Mouse (Mus musculus): ENCODE results near the gene Zgpat. TPM values are rescaled to one million over a fixed set of nuclear protein-coding genes. Genes with fewer than 3 reads are reported as not detected.

Zgpat gene
- polyA plus RNA-seq, 1 experiment from 2014 or later, result 50.5 TPM

DNA sequence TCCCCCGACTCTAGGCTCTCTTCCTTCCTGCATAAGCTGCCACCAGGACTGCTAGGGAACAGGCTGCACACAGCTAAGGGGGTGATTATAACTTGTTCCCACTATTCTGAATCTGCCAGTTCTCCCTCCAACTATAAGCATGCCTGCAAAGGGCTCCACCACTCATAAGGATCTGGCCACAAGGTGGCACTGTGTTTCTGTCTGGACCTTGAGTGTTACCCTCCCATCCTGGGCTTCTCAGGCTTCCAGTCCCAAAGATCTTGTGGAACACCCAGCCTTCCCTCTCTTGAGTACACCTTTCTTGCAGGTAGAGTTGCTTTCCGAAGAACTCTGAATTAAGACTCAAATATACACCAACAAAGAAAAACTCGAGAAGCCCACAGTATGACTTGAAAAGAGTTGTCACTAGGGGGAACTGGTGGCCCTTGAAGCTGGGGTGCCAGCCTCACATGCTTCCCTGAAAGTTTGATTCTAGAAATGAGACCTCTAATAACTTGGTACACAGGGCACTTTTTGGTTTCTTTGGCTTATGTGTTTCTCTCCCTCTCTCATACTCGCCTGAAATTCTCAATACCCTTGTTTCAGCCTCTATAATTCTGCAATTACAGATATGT lies 28.0 kb downstream of the Zgpat start:
- H3K9ac ChIP-seq (replicated peaks; ENCODE audit: low read length), result no peak overlapping the region
- H3K27ac ChIP-seq (ENCODE audit: low read length), result no peak overlapping the region
- no peaks in the 10 kb centered on the region for H3K9me3 ChIP-seq (ENCODE audit: low read length)
- H3K4me3 ChIP-seq (ENCODE audit: low read length), result no peak overlapping the region
- 0 out of 2 replicates have a peak, but pooled peaks cover 3% of the 10 kb centered on the region for H3K4me1 ChIP-seq (ENCODE audit: insufficient read depth, low read length)
- ATAC-seq (ENCODE audit: low FRiP score, low TSS enrichment), result peak; percentile 80
- 34% methylated on average over 4 of the region's 4 CpGs for WGBS
- no peak overlapping the region for H3K4me2 ChIP-seq (replicated peaks; ENCODE audit: low read depth, low read length)
- H3K27me3 ChIP-seq (ENCODE audit: insufficient read depth, low read length), result no peaks in the 10 kb centered on the region
- peaks cover 20% of the 10 kb centered on the region for H3K36me3 ChIP-seq (ENCODE audit: insufficient read depth, low read length)

DNA sequence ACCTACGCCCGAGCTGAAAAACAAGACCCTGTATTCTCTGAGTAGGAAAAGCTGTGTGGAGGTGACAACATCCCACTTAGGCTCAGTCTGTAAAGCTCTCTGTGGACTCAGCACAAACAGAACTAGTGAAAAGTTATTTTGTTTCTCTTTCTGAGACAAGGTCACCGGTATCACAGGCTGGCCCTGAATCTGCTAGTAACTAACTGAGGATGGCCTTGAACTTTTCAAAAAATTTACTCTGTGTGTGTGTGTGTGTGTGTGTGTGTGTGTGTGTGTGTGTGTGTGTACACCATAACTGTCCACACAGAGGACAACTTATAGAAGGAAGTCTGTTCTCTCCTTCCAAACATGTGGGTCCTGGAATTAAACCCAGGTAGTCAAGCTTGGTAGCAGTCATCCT lies 29.4 kb downstream of the Zgpat start:
- Histone ChIP-seq H3K27ac (ENCODE audit: low read length) (no peak overlapping the region), H3K9me3 (ENCODE audit: low read length) (no peaks in the 10 kb centered on the region), H3K4me1 (ENCODE audit: insufficient read depth, low read length) (0 out of 2 replicates have a peak, but pooled peaks cover 3% of the 10 kb centered on the region), H3K9ac (replicated peaks; ENCODE audit: low read length) (no peak overlapping the region), H3K4me2 (replicated peaks; ENCODE audit: low read depth, low read length) (no peak overlapping the region), H3K27me3 (ENCODE audit: insufficient read depth, low read length) (no peaks in the 10 kb centered on the region), H3K4me3 (ENCODE audit: low read length) (no peak overlapping the region), H3K36me3 (ENCODE audit: insufficient read depth, low read length) (peaks cover 19% of the 10 kb centered on the region)
- ATAC-seq (ENCODE audit: low FRiP score, low TSS enrichment), result no peak
- WGBS, result 90% methylated on average over 3 of the region's 3 CpGs

DNA sequence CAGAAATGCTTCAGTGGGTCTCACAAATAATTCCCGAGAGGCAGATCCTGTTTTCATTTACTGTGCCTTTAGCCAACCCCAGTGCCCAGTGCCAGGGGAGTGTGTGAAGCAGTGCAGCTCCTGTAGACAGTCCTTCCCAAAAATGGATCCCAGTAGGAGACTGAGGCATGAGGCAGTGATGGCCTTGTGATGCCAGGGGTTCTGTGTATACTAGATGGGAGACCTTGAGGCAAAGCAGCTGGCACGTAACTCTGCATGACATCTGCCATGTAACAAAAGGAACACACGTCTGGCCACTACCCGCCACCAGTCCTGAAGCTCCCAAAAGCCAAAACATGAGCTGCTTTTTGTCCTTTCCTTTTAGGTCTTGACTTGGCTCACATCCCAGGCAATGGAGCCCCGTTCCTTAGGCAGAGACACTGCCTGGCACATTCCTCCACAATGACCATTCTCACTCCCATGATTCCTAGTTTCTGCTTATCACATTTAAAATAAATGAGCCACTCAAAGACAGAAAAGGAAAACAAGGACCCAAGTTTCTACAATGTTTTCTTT lies 32.6 kb downstream of the Zgpat start:
- 0 out of 2 replicates have a peak, but pooled peaks cover 3% of the 10 kb centered on the region for H3K4me1 ChIP-seq (ENCODE audit: insufficient read depth, low read length)
- H3K9ac ChIP-seq (replicated peaks; ENCODE audit: low read length), result no peak overlapping the region
- H3K4me2 ChIP-seq (replicated peaks; ENCODE audit: low read depth, low read length), result no peak overlapping the region
- H3K36me3 ChIP-seq (ENCODE audit: insufficient read depth, low read length), result peaks cover 7% of the 10 kb centered on the region
- no peaks in the 10 kb centered on the region for H3K27me3 ChIP-seq (ENCODE audit: insufficient read depth, low read length)
- no peak for ATAC-seq (ENCODE audit: low FRiP score, low TSS enrichment)
- 66% methylated on average over 5 of the region's 5 CpGs for WGBS
- no peak overlapping the region for H3K4me3 ChIP-seq (ENCODE audit: low read length)
- H3K9me3 ChIP-seq (ENCODE audit: low read length), result no peaks in the 10 kb centered on the region
- H3K27ac ChIP-seq (ENCODE audit: low read length), result no peak overlapping the region

DNA sequence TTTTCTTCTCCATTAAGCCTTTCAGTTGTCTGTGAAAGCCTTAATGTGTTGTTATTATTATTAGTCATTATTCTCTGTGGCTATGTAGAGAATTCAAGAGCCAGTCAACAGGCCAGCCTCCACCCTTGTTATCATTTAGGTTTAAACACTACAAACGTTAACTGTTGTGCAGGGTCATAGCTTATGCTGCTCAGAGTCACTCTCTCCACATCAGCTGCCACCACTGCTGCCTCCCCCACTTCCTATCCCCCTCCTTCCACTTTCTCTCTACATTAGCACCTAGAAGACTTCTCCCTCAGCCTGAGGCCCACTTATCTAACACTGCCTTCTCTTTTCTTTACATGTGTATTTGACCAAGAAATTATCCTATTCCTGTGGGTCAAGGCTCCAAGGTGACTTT lies 36.8 kb downstream of the Zgpat start:
- H3K36me3 ChIP-seq (ENCODE audit: insufficient read depth, low read length), result no peaks in the 10 kb centered on the region
- 0 out of 2 replicates have a peak, but pooled peaks cover 3% of the 10 kb centered on the region for H3K4me1 ChIP-seq (ENCODE audit: insufficient read depth, low read length)
- H3K27me3 ChIP-seq (ENCODE audit: insufficient read depth, low read length), result no peaks in the 10 kb centered on the region
- H3K9ac ChIP-seq (replicated peaks; ENCODE audit: low read length), result no peak overlapping the region
- no peak for ATAC-seq (ENCODE audit: low FRiP score, low TSS enrichment)
- H3K4me2 ChIP-seq (replicated peaks; ENCODE audit: low read depth, low read length), result no peak overlapping the region
- 15% methylated on average over 1 of the region's 1 CpGs for WGBS
- no peaks in the 10 kb centered on the region for H3K9me3 ChIP-seq (ENCODE audit: low read length)
- H3K27ac ChIP-seq (ENCODE audit: low read length), result no peak overlapping the region
- no peak overlapping the region for H3K4me3 ChIP-seq (ENCODE audit: low read length)

DNA sequence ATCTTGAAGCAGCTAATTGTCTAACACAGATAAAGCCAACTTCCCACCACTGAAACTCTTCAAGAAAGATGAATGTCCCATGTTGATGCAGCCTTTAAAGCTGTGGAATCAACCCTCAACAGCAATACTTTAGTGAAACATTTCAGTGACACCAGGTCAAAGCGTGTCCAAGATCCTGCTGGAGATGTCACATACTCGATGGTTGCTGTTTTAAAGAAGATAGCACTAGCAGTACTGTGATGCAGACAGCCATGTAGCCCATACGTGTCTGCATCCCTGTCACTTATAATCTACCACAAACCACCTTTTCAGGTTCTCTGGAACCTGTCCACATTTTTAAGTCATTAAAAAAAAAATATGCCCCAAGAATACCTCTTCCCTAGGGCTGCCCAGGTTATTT lies 39.0 kb downstream of the Zgpat start:
- no peak overlapping the region for H3K4me3 ChIP-seq (ENCODE audit: low read length)
- no peak for ATAC-seq (ENCODE audit: low FRiP score, low TSS enrichment)
- no peaks in the 10 kb centered on the region for H3K9me3 ChIP-seq (ENCODE audit: low read length)
- H3K27ac ChIP-seq (ENCODE audit: low read length), result no peak overlapping the region
- no peaks in the 10 kb centered on the region for H3K4me1 ChIP-seq (ENCODE audit: insufficient read depth, low read length)
- H3K27me3 ChIP-seq (ENCODE audit: insufficient read depth, low read length), result no peaks in the 10 kb centered on the region
- WGBS, result 86% methylated on average over 3 of the region's 3 CpGs
- no peak overlapping the region for H3K4me2 ChIP-seq (replicated peaks; ENCODE audit: low read depth, low read length)
- H3K36me3 ChIP-seq (ENCODE audit: insufficient read depth, low read length), result peaks cover 6% of the 10 kb centered on the region; the same call in 1 of the 2 replicates
- no peak overlapping the region for H3K9ac ChIP-seq (replicated peaks; ENCODE audit: low read length)

DNA sequence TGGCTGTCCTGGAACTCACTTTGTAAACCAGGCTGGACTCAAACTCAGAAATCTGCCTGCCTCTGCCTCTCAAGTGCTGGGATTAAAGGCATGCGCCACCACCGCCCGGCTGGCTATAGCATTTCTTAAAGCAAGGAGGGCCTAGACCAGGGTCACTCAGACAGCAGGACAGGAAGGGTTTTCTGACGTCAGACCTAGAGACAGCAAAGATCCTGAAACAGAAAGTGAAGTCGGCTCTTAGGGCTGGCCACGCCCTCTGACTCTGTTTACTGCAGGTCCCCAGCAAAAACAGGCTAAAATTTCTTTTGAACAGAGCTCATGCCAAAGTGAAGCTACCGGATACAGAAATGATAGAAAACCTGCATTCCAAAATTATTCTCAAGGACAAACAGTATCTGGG lies 44.9 kb downstream of the Zgpat start:
- Histone ChIP-seq H3K36me3 (ENCODE audit: insufficient read depth, low read length) (peaks cover 12% of the 10 kb centered on the region), H3K4me3 (ENCODE audit: low read length) (no peak overlapping the region), H3K4me2 (replicated peaks; ENCODE audit: low read depth, low read length) (no peak overlapping the region), H3K9ac (replicated peaks; ENCODE audit: low read length) (no peak overlapping the region), H3K27ac (ENCODE audit: low read length) (no peak overlapping the region), H3K27me3 (ENCODE audit: insufficient read depth, low read length) (no peaks in the 10 kb centered on the region), H3K4me1 (ENCODE audit: insufficient read depth, low read length) (no peaks in the 10 kb centered on the region), H3K9me3 (ENCODE audit: low read length) (no peaks in the 10 kb centered on the region)
- WGBS, result 87% methylated on average over 7 of the region's 7 CpGs
- ATAC-seq (ENCODE audit: low FRiP score, low TSS enrichment), result no peak

DNA sequence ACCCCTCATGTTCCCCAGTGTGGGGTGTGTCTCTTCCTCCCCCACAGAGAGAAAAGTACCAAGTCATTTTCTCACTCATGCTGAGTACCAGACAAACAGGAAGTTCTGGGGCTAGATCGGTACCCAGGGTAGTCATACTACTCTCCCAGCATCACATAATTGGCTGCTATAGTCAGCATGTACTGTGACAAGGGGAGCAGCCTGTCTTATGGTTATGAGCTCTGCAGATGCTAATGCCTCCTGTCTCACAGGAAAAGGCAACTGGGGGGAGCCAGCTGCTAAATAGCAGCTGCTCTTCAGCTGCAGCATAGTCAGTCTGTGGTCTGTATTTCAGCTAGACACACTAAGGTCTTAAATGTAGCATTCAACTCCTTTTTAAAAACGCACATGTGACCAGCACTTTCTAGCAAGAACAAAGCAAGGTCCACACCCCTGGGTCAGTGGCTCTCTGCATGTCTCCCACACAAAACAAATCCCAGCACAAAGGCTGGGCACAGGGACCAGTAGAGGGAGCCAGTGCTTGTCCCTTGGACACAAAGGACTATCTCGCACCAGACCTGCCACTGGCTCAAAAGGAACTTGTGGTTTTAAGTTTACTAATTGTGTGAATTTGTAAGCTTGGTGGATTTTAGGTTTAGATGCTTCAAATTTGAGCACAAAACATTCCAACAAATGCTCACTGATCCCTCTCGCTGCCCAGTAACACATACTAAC lies 46.2 kb downstream of the Zgpat start:
- H3K9ac ChIP-seq (replicated peaks; ENCODE audit: low read length), result no peak overlapping the region
- no peaks in the 10 kb centered on the region for H3K27me3 ChIP-seq (ENCODE audit: insufficient read depth, low read length)
- peaks cover 12% of the 10 kb centered on the region for H3K36me3 ChIP-seq (ENCODE audit: insufficient read depth, low read length)
- H3K9me3 ChIP-seq (ENCODE audit: low read length), result no peaks in the 10 kb centered on the region
- peak; percentile 81; the same call in 1 of the 2 replicates for ATAC-seq (ENCODE audit: low FRiP score, low TSS enrichment)
- no peak overlapping the region for H3K4me3 ChIP-seq (ENCODE audit: low read length)
- no peak overlapping the region for H3K27ac ChIP-seq (ENCODE audit: low read length)
- WGBS, result 45% methylated on average over 4 of the region's 4 CpGs
- no peak overlapping the region for H3K4me2 ChIP-seq (replicated peaks; ENCODE audit: low read depth, low read length)
- H3K4me1 ChIP-seq (ENCODE audit: insufficient read depth, low read length), result no peaks in the 10 kb centered on the region

DNA sequence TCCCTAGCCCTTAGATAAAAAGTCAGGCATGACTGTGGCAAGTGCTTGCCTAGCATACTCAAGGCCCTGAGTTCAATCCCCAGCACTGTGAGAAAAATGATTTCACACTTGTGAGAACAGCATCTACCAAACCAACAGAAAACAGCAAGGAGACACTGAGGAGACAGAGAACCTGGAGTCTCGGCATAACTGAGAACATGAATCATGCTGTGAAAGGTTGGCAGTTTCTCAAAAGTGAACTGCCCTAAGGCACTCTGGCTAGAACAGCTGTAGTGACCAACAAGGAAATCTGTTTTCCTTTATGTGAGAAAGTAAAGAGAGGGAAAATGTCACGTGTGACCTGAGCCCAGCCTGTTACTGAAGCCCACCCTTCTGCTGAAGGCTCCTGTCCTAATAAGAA lies 48.4 kb downstream of the Zgpat start:
- no peak for ATAC-seq (ENCODE audit: low FRiP score, low TSS enrichment)
- H3K9ac ChIP-seq (replicated peaks; ENCODE audit: low read length), result no peak overlapping the region; the same call in 1 of the 2 replicates
- H3K36me3 ChIP-seq (ENCODE audit: insufficient read depth, low read length), result peaks cover 6% of the 10 kb centered on the region
- WGBS, result 43% methylated on average over 2 of the region's 2 CpGs
- no peak overlapping the region for H3K4me3 ChIP-seq (ENCODE audit: low read length)
- no peaks in the 10 kb centered on the region for H3K27me3 ChIP-seq (ENCODE audit: insufficient read depth, low read length)
- H3K4me2 ChIP-seq (replicated peaks; ENCODE audit: low read depth, low read length), result no peak overlapping the region
- no peak overlapping the region for H3K27ac ChIP-seq (ENCODE audit: low read length)
- H3K4me1 ChIP-seq (ENCODE audit: insufficient read depth, low read length), result no peaks in the 10 kb centered on the region
- H3K9me3 ChIP-seq (ENCODE audit: low read length), result no peaks in the 10 kb centered on the region

DNA sequence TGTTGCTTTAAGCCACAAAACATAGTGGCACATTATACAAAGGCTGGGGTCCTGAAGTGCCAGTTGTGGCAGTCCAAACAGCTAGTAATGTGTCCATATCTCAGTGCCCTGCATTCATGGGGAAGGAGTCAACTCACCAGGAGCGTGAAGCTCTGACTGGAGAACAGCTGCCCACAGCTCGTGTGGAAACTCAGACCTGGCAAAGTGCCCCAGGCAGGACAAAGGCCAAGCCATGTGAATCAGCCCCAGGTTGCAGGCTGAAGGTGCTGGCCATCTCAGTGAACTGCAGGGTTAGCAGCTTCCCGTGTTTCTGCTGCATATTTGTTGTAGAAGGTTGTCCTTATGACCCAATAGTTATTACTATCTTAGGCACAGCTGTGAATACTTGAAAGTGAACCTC lies 51.2 kb downstream of the Zgpat start:
- no peaks in the 10 kb centered on the region for H3K27me3 ChIP-seq (ENCODE audit: insufficient read depth, low read length)
- H3K4me2 ChIP-seq (replicated peaks; ENCODE audit: low read depth, low read length), result no peak overlapping the region
- H3K4me3 ChIP-seq (ENCODE audit: low read length), result no peak overlapping the region
- no peaks in the 10 kb centered on the region for H3K9me3 ChIP-seq (ENCODE audit: low read length)
- no peaks in the 10 kb centered on the region for H3K36me3 ChIP-seq (ENCODE audit: insufficient read depth, low read length)
- WGBS, result 59% methylated on average over 3 of the region's 3 CpGs
- no peak overlapping the region for H3K27ac ChIP-seq (ENCODE audit: low read length)
- H3K9ac ChIP-seq (replicated peaks; ENCODE audit: low read length), result no peak overlapping the region
- ATAC-seq (ENCODE audit: low FRiP score, low TSS enrichment), result no peak
- no peaks in the 10 kb centered on the region for H3K4me1 ChIP-seq (ENCODE audit: insufficient read depth, low read length)

DNA sequence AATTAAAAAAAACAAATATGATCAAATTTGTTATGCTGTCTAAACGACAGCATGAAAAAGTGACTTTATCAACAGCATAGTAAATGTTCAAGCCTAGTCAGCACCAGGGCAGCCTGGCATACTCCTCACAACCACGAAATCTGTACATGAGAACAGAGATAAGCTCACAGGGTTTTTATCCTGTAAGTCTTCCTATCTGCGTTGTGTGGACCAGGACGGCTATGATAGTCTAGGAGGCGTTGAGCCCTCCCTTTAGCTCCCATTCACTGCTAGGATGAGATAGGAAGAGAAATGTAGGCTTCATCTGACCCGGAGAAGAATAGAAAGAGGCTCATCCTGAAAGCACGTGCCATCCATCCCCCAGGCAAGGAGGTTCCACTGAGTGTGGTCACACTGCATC lies 54.6 kb downstream of the Zgpat start:
- Histone ChIP-seq H3K4me1 (ENCODE audit: insufficient read depth, low read length) (no peaks in the 10 kb centered on the region), H3K9me3 (ENCODE audit: low read length) (no peaks in the 10 kb centered on the region), H3K36me3 (ENCODE audit: insufficient read depth, low read length) (peaks cover 22% of the 10 kb centered on the region), H3K27me3 (ENCODE audit: insufficient read depth, low read length) (no peaks in the 10 kb centered on the region), H3K4me3 (ENCODE audit: low read length) (no peak overlapping the region), H3K4me2 (replicated peaks; ENCODE audit: low read depth, low read length) (no peak overlapping the region), H3K9ac (replicated peaks; ENCODE audit: low read length) (no peak overlapping the region), H3K27ac (ENCODE audit: low read length) (no peak overlapping the region)
- 79% methylated on average over 7 of the region's 7 CpGs for WGBS
- no peak for ATAC-seq (ENCODE audit: low FRiP score, low TSS enrichment)

All from kidney, embryonic 16.5 days (tissue).